Mouse (Mus musculus) left cerebral cortex, postnatal 14 days (tissue): ENCODE data around the gene Cwh43. TPM values are rescaled to one million over a fixed set of nuclear protein-coding genes. Genes with fewer than 3 reads are reported as not detected.
A peak's percentile ranks its signal among the peaks of the same experiment; 100 is the strongest.
"Not testable (repeated sequence)": the region's sequence is repeated elsewhere in the genome, so short reads cannot be mapped to it uniquely, and the experiment has no call there.

Experiments used
- DNase-seq, 2 experiments: peaks; one replicate each; pipeline ENCODE4 v3.0.0; 2021 to 2022; ENCODE audit warnings: low spot score in 2 of 2, mixed read lengths in 1 of 2
- intact Hi-C: fragments of 180-260 bp; cut with DNase I; formaldehyde crosslinking; loops from one replicate; pipeline ENCODE4 v1.15.1; 2025
- total RNA-seq, 2 experiments: library from RNA; stranded (reverse); gene quantifications; 2 replicates each; pipeline ENCODE4 v1.2.3; 2021

Cwh43 gene
- total RNA-seq, 2 experiments from 2014 or later, result 4.0 to 6.4 TPM

DNA sequence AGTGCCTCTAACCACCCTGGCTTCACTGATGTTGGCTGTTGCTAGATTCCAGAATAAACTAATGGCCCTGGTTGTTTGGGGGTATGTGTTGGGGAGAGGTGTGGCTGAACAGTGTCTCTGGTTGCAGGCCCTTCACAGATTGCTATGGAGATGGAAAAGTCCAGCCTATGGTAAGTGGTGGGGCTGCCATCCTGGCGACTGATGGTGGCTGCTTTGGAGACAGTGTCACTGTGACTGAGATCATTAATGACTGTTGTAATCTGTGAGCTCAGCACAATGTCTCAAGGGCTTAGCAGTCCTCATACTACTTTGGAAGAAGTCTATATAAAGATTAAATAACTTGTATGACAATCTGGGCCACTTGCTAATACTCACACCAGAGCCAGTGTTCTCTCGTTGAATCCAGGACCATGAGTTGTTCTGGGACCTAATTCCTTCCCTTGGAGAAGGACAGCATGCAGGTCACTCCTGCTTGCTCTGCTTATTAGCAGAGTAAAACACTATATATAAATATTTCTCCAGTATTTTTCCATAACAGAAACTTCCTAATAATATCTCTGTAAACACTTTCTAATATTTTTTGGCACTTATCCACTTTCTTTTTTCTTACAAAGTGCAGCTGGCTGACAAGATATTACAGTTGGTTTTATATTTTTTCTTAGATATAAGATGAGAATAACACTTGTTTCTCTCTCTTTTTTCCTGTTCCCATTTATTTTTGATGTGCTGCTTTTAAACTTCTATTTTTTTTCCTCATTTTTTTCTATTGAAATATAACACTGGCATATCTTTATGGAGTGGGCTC, 48.8 kb downstream of the Cwh43 start:
- intact Hi-C loops, result no loop called here
- DNase-seq, result no peak

DNA sequence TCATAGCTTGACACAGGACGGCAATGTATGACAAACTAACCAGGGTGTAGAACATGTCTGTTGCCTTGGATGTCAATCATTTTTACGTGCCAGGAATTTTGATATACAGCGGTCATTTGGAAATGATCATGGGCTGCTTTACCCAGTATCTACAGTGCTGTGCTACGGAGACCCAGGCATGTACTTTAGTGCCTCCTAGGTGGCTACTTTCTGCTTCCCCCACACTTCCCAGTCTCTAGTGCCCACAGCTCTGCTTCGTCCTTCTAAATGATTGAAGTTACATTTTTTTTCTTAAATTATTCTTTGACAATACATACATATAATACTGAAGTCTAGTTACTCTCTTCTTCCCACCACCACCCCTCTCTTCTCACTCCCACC, 49.4 kb downstream of the Cwh43 start:
- intact Hi-C loops, result no loop called here
- DNase-seq, result no peak

DNA sequence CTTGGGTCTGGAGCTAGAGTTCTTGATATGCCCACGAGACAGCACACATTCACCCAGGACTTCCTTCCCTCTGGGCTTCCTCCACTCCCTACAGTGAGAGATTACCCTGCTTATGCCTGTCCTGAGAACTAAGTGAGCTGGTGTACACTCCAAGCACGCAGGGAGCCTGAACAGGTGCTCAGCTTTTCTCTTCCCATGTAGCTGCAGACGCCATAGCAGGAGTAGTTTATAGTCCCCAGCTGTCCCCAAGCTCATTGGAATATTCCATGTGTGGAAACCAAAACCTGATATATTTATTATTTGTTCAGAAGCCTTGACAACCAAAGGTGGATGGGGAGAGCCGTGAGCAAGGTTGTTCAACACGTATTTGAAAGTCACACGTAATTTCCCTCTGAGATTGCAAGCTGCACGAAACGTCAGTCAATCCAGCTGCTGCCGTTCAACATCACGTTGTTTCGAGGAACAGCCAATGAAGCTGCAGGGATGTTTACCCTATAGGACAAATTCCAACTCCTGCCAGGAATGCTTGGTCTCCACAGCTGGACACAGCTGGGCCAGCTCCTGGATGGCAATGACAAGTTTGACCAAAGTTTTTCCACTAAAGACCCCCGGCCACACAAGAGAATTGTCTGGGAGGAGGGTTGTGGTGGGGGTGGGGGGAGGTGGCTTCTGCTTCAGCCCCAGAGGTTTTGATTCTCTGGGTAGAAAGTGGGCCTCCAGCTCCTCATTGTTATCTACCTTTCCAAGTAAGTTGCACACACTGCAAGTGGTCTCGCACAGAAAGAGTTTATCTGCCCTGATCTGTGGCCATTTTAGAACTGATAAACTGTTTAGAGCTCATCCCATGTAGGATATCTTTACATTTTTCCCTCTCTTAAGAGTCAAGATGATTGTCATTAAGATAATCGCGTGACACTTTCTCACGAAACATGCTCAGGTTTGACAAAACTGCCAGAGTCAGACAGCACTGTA, 62.9 kb downstream of the Cwh43 start:
- intact Hi-C loops, result no loop called here
- no peak for DNase-seq

DNA sequence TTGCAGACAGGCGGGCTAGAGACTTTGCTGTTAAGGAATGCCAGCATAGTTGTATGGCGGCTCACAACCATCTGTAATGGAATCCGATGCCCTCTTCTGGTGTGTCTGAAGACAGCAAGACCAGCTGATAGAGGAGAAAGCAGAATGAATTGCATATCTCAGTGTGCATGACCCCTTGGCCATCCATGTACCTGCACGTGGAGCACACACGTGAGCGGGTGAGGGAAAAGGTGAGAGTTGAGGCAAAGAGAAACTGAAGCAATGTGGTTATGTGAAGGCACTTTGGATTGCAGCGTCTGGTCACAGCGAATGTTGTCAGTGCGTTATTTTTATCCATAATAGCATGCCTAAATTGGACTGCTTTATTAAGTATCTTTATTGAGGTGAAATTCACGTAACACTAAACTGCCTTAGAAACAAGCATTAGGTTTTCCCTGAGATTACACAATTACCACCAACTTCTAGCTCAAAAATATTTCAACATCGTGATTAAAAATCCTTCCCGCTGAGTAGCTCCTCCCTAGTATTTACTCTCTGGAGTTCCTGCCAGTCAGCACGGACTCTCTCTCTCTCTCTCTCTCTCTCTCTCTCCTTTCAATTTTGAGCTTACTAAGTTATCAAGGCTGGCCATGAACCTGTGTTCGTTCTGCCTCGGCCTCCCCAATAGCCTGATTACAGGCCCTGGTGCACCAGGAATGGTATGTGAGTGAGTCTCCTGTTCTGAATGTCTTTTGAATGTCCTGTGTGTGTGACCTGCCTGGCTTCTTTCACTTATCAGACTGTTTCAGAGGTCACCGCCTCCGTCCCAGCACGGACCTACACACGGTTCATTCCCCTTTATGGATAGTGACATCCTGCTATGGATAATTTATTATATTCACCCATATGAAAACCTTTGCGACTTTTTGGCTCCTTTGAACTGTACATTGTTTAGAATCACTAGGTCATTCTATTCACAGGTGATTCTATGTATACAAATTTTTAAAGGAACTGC, 68.8 kb downstream of the Cwh43 start:
- intact Hi-C loops, result no loop called here
- DNase-seq, result no peak

DNA sequence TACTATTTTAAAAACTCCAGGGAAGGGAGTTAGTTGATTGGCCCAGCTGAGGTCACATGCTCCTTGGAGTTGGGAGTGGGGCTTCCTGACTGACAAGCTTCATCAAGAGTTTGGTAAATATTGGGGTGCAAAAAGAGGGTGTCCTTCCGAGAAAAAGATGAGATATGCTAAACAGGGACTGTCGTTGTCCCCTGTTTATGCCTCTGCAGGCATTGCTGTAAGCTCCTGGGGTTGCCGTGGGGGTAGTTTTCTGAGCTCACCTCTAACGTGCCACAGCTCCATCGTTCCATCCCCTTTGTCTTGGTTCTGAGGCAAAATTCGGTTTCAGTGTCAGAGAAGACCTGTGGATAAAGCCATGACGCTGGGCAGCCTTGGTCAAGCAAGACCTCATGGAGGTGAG, 74.8 kb downstream of the Cwh43 start, which contains the start of gene Dcun1d4:
Dcun1d4 (plus strand) TSS at position 301 of the 400 bp plus-strand sequence.
- intact Hi-C loops, result no loop called here
- no peak for DNase-seq

DNA sequence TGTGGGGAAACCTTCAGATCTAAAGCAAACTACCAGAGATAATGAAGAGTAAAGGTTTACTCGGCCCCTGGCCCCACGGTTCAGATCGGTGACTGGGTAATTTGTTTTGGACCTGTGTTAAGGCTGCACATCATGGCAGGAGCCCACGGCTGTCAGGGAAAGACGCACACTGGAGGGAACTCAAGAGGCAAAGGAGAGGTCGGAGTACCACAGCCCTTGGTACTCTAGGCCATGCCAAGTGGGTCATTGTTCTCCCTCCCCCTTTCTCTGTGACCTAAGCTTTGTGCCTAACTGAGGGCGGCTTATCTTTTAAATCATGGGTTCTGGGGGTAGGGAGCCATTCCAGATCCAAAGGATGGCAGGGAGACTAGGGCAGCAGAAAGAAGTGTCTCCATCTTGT, 75.5 kb downstream of the Cwh43 start:
- intact Hi-C loops, result no loop called here

DNA sequence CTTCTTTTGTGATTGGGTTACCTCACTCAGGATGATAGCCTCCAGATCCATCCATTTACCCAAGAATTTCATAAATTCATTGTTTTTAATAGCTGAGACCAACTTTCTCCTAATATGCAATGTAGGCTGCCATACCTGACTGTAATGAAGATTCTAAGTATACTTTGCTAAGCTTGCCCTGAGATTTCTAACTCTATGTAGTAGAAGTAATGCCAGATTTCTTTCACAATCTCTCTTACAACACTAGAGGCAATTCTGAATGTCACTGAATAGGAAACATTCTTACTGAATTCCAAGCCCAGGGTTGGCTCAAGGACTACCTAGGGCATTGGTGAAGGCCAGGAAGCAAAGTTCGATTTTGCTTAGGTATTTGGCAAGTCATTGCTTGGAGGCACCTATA, 76.5 kb downstream of the Cwh43 start:
- intact Hi-C loops, DNase-seq: not testable (repeated sequence)

More for the DNA sequence above, 75.5 kb downstream of the Cwh43 start:
- DNase-seq, result no peak

DNA sequence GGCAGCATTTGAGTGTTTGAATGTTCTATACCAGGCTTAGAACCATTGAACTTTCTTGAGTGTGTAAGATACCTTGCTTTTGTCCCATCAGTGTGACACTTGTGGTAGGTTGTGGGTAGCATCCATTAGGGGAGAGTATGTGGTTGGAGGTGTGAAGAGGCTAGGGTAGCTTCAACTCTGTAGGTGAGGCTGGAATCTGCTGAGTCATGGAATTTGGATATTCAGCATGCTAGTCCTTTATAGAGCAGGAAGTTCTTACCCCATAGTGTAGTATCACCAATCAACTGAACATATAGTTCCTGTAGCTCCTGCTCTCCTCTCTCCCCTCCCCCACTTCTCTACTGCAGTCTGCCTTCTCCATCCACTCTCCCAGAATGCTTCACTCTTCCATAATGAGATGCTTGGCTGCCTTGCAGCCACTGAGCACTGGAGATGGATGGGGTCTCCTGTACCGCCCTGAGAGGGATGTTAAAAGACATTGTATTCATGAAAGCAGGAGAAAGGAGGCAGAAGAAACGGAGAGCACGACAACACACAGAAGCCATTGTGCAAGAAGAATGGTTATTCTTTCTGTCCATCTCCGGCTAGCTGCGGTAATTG, 78.2 kb downstream of the Cwh43 start:
- no peak for DNase-seq
- intact Hi-C loops, result no loop called here

DNA sequence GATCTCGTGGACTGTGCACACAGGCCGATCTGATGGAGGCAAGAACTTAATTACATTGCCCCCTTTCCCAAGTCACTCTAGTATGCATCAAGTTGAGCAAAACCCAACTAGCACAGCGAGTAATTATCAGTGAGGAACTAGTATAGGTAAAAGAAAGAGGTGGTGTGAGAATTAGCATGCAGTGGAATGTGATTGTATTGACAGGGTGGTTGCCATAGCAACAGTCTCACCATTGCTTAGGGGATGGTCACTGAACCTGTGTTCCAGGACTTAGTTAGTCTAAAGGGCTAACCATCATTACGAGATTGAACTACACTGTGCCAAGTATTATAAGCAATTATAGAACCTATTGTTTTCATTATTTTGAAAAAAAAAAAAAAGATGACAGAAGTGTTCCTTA, 80.6 kb downstream of the Cwh43 start:
- no peak for DNase-seq
- intact Hi-C loops, result no loop called here

DNA sequence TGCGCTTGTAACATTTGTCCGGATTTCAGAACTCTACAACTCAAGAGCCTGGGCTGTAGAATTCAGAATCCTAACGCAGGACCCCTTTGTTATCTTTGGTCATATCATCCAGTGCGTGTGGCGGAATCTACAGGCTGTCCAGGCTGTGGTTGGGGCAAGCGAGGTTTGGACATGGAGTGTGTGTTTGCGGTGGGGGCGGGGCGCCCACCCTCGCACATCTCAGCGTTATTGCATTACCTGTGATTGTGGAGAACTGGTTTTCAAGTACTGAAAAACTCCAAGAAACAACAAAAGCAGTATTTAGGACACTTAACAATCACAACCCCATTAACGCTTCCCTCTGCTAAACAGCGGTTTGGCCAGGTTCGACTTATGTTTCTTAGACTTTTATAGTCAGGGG, 84.0 kb downstream of the Cwh43 start:
- intact Hi-C loops, result loop anchor here (5.0 kb wide), 2 partner anchors 47 to 152 kb away; no protein-coding TSS in a partner anchor

DNA sequence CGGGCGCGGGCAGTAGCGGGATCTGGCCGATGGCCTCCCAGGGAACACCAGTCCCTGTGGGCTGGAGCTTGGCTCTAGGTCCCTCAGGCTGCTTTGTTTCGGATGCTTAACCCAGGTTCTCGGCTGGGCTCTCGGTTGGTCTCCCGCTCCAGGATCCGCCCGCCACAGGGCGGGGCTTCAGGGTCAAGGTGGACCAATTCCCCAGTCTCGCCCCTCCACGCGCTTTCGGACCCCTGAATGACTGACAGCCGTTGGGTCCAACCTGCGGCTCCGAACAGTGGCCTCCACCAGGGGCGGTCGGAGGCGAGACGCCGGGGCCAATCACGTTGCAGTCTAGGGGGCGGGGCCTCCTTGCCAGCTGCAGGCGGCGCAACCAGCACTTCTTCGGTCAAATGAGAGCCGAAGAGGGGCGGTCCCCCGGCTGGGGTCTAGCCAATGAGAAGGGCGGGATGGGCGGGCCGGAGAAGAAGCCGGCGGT, 84.8 kb downstream of the Cwh43 start:
- intact Hi-C loops, result loop anchor here (5.0 kb wide), 2 partner anchors 47 to 152 kb away; no protein-coding TSS in a partner anchor
- peak; percentile 99 for DNase-seq

More for the DNA sequence above, 84.0 kb downstream of the Cwh43 start:
- DNase-seq, result no peak

DNA sequence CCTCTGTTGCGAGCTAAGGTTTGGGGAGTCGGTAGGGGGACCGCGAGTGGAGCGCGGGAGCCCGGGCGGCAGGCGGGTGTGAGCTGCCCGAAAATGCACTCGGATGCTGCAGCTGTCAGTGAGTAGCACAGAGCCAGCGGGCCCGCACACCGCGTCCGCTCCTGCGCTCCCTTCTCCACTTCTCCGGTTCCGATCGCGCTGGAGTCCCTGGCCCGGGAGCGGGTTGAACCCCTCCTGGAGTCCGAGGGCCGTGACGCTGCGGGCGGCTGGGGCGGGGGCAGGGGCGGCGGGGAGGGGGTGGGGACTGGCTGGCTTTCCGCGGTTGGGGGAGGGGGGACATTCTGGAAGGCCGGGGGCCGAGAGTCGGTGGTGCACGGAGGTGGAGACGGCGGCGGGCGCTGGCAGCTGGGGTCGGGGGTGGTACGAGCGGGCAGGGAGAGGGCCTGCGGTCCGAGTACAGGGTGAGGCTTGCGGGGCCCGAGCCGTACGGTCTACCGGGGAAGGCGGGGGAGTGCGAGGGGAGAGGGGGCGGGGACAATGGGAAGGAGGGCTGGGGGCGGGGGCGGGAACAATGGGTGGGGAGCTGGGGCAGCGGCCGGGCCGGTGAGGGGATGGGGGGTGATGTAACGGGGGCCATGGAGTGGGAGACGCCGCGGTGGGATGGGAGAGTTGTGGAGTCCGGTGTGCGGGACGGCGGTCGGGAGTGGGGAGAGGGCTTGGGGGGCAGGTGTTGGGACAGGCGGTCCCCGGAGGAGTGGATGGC, 85.4 kb downstream of the Cwh43 start:
- intact Hi-C loops, result loop anchor here (5.0 kb wide), 2 partner anchors 46 to 151 kb away; no protein-coding TSS in a partner anchor
- DNase-seq, result no peak

DNA sequence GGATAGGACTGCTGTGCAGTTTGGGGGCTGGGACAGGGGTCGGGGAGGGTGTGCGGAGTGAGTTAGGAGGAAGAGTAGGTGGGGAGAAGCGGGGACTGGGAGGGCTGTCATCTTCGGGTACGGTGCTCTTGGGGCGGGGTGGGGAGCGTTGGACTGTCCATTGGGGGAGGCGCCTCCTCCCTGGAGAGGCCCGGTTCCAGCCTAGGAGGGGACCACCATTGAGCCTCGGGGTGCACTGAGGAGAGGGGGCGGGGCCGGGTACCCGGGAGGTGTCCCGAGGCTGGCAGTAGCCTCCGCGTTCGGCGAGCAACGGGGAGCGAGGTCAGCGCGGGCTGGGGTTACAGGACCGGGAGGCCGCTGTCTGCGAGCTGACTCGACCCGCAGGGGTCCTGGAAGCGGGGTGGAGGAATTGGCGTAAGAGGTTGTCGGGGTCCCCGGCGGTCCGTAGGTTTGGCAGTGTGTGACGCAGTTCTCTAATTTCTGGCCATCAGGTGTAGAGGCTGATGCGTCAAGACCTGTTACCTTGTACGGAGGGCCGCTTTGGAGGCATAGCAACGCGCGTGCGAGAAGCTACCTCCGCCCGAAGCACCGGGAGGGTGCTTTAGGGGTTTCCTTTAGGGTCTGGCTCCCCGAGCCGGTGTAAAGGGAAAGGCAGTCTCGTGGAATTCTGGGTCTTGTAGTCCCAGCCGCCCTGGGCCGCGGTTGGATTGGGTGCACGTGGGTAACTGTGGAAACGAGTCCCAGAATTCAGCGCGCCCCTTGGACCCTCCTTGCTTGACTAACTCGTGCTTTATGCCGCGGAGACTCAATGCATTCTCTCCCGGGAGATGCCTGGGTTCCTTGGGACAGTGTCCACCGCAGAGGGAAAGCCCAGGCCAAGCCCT, 86.2 kb downstream of the Cwh43 start:
- peak; percentile 94 for DNase-seq
- intact Hi-C loops, result loop anchor here (5.0 kb wide), 2 partner anchors 45 to 150 kb away; no protein-coding TSS in a partner anchor

DNA sequence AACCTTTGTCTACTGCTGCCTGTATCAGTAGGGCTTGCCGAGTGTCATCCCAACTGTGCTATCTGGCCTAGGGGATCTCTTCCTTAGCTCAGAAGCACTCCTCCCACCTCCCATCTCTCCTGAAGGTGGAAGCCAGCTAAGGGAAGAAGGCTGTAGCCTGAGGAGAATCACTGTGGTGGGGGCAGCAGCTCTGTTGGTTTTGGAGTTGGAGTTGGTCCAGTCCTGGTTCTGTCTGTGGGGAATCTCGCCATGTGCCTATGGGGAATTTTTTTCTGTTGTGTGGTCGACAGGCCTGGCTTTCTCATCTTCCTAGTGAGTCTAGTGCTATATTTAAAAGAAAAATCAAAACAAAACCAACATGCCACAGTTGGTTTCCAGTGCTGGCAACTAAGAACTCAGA, 91.5 kb downstream of the Cwh43 start:
- peak in 1 of 2 experiments; percentile 18 for DNase-seq
- intact Hi-C loops, result no loop called here

DNA sequence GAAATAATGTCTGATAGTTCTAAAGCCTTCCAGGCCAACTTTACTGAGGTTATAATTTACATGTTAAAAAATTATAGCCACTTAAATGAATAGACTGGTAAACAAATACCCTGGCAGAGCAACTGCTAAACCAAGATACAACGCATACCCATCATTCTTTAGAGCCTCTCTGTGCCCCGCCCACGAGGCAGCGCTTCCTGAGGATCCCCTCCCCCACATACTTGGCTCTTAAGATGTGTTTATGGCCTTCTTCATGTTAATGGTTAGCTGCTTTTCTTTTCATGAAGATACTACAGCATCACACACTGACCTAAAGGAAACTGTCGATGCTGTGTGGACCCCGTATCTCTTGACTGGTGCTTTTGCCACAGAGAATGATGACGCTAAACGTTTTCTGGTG, 92.7 kb downstream of the Cwh43 start:
- intact Hi-C loops, result no loop called here
- DNase-seq, result no peak

DNA sequence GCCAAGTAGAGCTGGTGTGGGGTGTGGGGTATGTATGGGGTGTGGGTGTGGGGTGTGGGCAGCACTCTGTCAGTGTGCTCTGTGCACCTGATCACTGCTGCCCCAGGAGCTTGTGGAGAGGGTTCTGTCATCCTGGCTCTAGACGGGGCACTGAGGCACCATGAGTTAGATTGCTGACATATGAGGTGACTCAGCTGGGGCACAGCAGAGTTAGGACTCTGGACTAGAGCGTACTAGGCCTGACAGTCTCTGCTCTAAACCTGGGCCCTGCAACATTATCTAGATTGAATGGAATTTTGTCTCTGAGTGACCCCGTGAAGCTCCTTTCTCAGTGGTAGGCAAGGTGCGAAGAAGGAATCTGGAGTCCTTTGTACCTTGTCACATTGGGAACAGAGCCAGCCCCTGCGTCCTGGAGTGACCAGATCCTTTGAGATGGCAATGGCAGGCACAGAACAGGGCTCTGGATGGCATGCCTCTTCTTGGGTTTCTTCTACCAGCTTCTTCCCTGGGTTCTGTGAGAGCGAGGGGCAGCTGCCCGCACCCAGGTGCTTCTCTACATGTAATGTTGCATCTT, 95.1 kb downstream of the Cwh43 start:
- no peak for DNase-seq
- intact Hi-C loops, result no loop called here
